Mouse (Mus musculus): ENCODE data around the gene Clptm1l. TPM values are rescaled to one million over a fixed set of nuclear protein-coding genes. Genes with fewer than 3 reads are reported as not detected.

Clptm1l gene
- polyA plus RNA-seq, 1 experiment from 2014 or later = 132 TPM

- Histone ChIP-seq H3K36me3 (peaks cover 25% of the 10 kb centered on the region), H3K9me3 (no peaks in the 10 kb centered on the region), H3K4me2 (replicated peaks) (peak overlapping the region; percentile 97), H3K4me3 (peak overlapping the region; percentile 69), H3K9ac (peak overlapping the region; percentile 79), H3K27ac (no peak overlapping the region), H3K27me3 (no peaks in the 10 kb centered on the region), H3K4me1 (peaks cover 33% of the 10 kb centered on the region)
- WGBS = 44% methylated on average over 6 of the region's 6 CpGs
- ATAC-seq (ENCODE audit: low FRiP score, low read depth) = no peak
These were observed 22.6 kb downstream of the Clptm1l start for GRCm38 (mm10) chr13:73626410-73626744.

GRCm38 (mm10) chr13:73626745-73627549 lies 23.1 kb downstream of the Clptm1l start, which contains the start of gene Tert:
Tert (plus strand) TSS chr13:73626911.
- H3K9ac ChIP-seq = peak within 1 kb of the TSS; percentile 79
- H3K27me3 ChIP-seq = no peaks in the 10 kb centered on the region
- peak; percentile 87 for ATAC-seq (ENCODE audit: low FRiP score, low read depth)
- whole genome bisulfite sequencing = 5% methylated on average over 47 of the region's 47 CpGs
- H3K36me3 ChIP-seq = peaks cover 19% of the 10 kb centered on the region
- H3K9me3 ChIP-seq = no peaks in the 10 kb centered on the region
- H3K4me3 ChIP-seq = peak within 1 kb of the TSS; percentile 69
- peaks cover 33% of the 10 kb centered on the region for H3K4me1 ChIP-seq
- no peak within 1 kb of the TSS; the same call in 1 of the 2 replicates for H3K27ac ChIP-seq
- peak within 1 kb of the TSS; percentile 97 for H3K4me2 ChIP-seq (replicated peaks)

- Histone ChIP-seq H3K4me2 (replicated peaks) (peak overlapping the region; percentile 25; the same call in 1 of the 2 replicates), H3K4me1 (peaks cover 33% of the 10 kb centered on the region), H3K9ac (no peak overlapping the region), H3K27ac (no peak overlapping the region), H3K9me3 (no peaks in the 10 kb centered on the region), H3K27me3 (no peaks in the 10 kb centered on the region), H3K36me3 (peaks cover 25% of the 10 kb centered on the region), H3K4me3 (no peak overlapping the region)
- 91% methylated on average over 11 of the region's 11 CpGs for WGBS
- no peak for ATAC-seq (ENCODE audit: low FRiP score, low read depth)
These were observed 24.8 kb downstream of the Clptm1l start for GRCm38 (mm10) chr13:73628586-73629113.

- no peak overlapping the region for H3K4me2 ChIP-seq (replicated peaks)
- ATAC-seq (ENCODE audit: low FRiP score, low read depth) = no peak
- no peaks in the 10 kb centered on the region for H3K9me3 ChIP-seq
- H3K9ac ChIP-seq = no peak overlapping the region
- peaks cover 33% of the 10 kb centered on the region for H3K4me1 ChIP-seq
- H3K27me3 ChIP-seq = no peaks in the 10 kb centered on the region
- H3K27ac ChIP-seq = no peak overlapping the region
- 92% methylated on average over 3 of the region's 3 CpGs for WGBS
- H3K4me3 ChIP-seq = no peak overlapping the region
- peaks cover 51% of the 10 kb centered on the region for H3K36me3 ChIP-seq
These were observed 28.0 kb downstream of the Clptm1l start for GRCm38 (mm10) chr13:73631837-73632236.

- Histone ChIP-seq H3K27ac (no peak overlapping the region), H3K9me3 (no peaks in the 10 kb centered on the region), H3K4me3 (no peak overlapping the region), H3K9ac (no peak overlapping the region), H3K4me2 (replicated peaks) (no peak overlapping the region), H3K36me3 (peaks cover 58% of the 10 kb centered on the region), H3K4me1 (no peaks in the 10 kb centered on the region), H3K27me3 (no peaks in the 10 kb centered on the region)
- 72% methylated on average over 6 of the region's 6 CpGs for WGBS
- ATAC-seq (ENCODE audit: low FRiP score, low read depth) = no peak
These were observed 34.0 kb downstream of the Clptm1l start for GRCm38 (mm10) chr13:73637826-73638225.

- H3K27ac ChIP-seq = no peak overlapping the region
- no peak for ATAC-seq (ENCODE audit: low FRiP score, low read depth)
- no peaks in the 10 kb centered on the region for H3K9me3 ChIP-seq
- H3K4me1 ChIP-seq = no peaks in the 10 kb centered on the region
- peaks cover 58% of the 10 kb centered on the region for H3K36me3 ChIP-seq
- WGBS = 90% methylated on average over 4 of the region's 4 CpGs
- no peaks in the 10 kb centered on the region for H3K27me3 ChIP-seq
- no peak overlapping the region for H3K4me2 ChIP-seq (replicated peaks)
- H3K9ac ChIP-seq = no peak overlapping the region
- H3K4me3 ChIP-seq = no peak overlapping the region
These were observed 37.5 kb downstream of the Clptm1l start for GRCm38 (mm10) chr13:73641296-73641695.

GRCm38 (mm10) chr13:73646397-73647087 lies 42.7 kb downstream of the Clptm1l start:
- Histone ChIP-seq H3K4me3 (no peak overlapping the region), H3K27ac (no peak overlapping the region), H3K36me3 (peaks cover 75% of the 10 kb centered on the region), H3K27me3 (no peaks in the 10 kb centered on the region), H3K4me2 (replicated peaks) (no peak overlapping the region), H3K9ac (no peak overlapping the region), H3K9me3 (no peaks in the 10 kb centered on the region), H3K4me1 (no peaks in the 10 kb centered on the region)
- no peak for ATAC-seq (ENCODE audit: low FRiP score, low read depth)
- 38% methylated on average over 6 of the region's 6 CpGs for WGBS

GRCm38 (mm10) chr13:73653266-73653665 lies 49.5 kb downstream of the Clptm1l start:
- Histone ChIP-seq H3K4me1 (no peaks in the 10 kb centered on the region), H3K4me2 (replicated peaks) (no peak overlapping the region), H3K27me3 (no peaks in the 10 kb centered on the region), H3K9ac (no peak overlapping the region), H3K4me3 (no peak overlapping the region), H3K36me3 (peaks cover 24% of the 10 kb centered on the region), H3K9me3 (no peaks in the 10 kb centered on the region), H3K27ac (no peak overlapping the region)
- WGBS = 83% methylated on average over 3 of the region's 3 CpGs
- ATAC-seq (ENCODE audit: low FRiP score, low read depth) = no peak

- Histone ChIP-seq H3K36me3 (peaks cover 7% of the 10 kb centered on the region), H3K9ac (no peak overlapping the region), H3K9me3 (no peaks in the 10 kb centered on the region), H3K4me3 (no peak overlapping the region), H3K27ac (no peak overlapping the region), H3K4me2 (replicated peaks) (no peak overlapping the region), H3K27me3 (no peaks in the 10 kb centered on the region), H3K4me1 (no peaks in the 10 kb centered on the region)
- ATAC-seq (ENCODE audit: low FRiP score, low read depth) = no peak
- 77% methylated on average over 3 of the region's 3 CpGs for WGBS
These were observed 51.2 kb downstream of the Clptm1l start for GRCm38 (mm10) chr13:73654976-73655375.

- Histone ChIP-seq H3K36me3 (no peaks in the 10 kb centered on the region), H3K4me1 (no peaks in the 10 kb centered on the region), H3K4me2 (replicated peaks) (no peak overlapping the region), H3K9me3 (no peaks in the 10 kb centered on the region), H3K27ac (no peak overlapping the region), H3K4me3 (no peak overlapping the region), H3K27me3 (no peaks in the 10 kb centered on the region), H3K9ac (no peak overlapping the region)
- WGBS = 33% methylated on average over 2 of the region's 2 CpGs
- ATAC-seq (ENCODE audit: low FRiP score, low read depth) = no peak
These were observed 55.1 kb downstream of the Clptm1l start for GRCm38 (mm10) chr13:73658953-73659352.

- H3K9me3 ChIP-seq = no peaks in the 10 kb centered on the region
- 81% methylated on average over 2 of the region's 2 CpGs for WGBS
- no peak overlapping the region for H3K27ac ChIP-seq
- H3K27me3 ChIP-seq = no peaks in the 10 kb centered on the region
- ATAC-seq (ENCODE audit: low FRiP score, low read depth) = no peak
- H3K9ac ChIP-seq = no peak overlapping the region
- H3K36me3 ChIP-seq = no peaks in the 10 kb centered on the region
- H3K4me1 ChIP-seq = no peaks in the 10 kb centered on the region
- no peak overlapping the region for H3K4me3 ChIP-seq
- H3K4me2 ChIP-seq (replicated peaks) = no peak overlapping the region
These were observed 56.4 kb downstream of the Clptm1l start for GRCm38 (mm10) chr13:73660163-73660695.
